Mouse (Mus musculus) forebrain, embryonic 16.5 days (tissue): Measurements from ENCODE around the gene Cpa5. TPM values are rescaled to one million over a fixed set of nuclear protein-coding genes. Genes with fewer than 3 reads are reported as not detected.

Source experiments
- ATAC-seq: fragments of 200-750 bp; cut with Nextera tagmentation; 2 replicates; pipeline ENCODE4 v1.8.0; 2017; ENCODE audit warnings: mild to moderate bottlenecking, moderate library complexity
- H3K27ac ChIP-seq: fragments of 300-500 bp; sonication (generic); 2 replicates; pipeline ENCODE4 v1.5.1; 2014; ENCODE audit warnings: low read length, control low read depth
- H3K27me3 ChIP-seq: fragments of 300-500 bp; sonication (generic); replicated peaks from 2 replicates; pipeline ENCODE4 v1.6.1; 2014; ENCODE audit warnings: low read length; ENCODE audit not compliant: control insufficient read depth, insufficient read depth
- H3K36me3 ChIP-seq: fragments of 300-500 bp; sonication (generic); 2 replicates; pipeline ENCODE4 v1.6.1; 2014; ENCODE audit not compliant: control insufficient read depth, insufficient read depth
- H3K4me1 ChIP-seq: fragments of 300-500 bp; sonication (generic); replicated peaks from 2 replicates; pipeline ENCODE4 v1.6.1; 2014; ENCODE audit warnings: low read length; ENCODE audit not compliant: control insufficient read depth, insufficient read depth
- H3K4me2 ChIP-seq: fragments of 300-500 bp; sonication (generic); 2 replicates; pipeline ENCODE4 v1.6.1; 2014; ENCODE audit warnings: mild to moderate bottlenecking, low read length, control low read depth
- H3K4me3 ChIP-seq: fragments of 300-500 bp; sonication (generic); replicated peaks from 2 replicates; pipeline ENCODE4 v1.5.1; 2014; ENCODE audit warnings: mild to moderate bottlenecking, low read length, control low read depth
- H3K9ac ChIP-seq: fragments of 300-500 bp; sonication (generic); replicated peaks from 2 replicates; pipeline ENCODE4 v1.6.1; 2014; ENCODE audit warnings: low read depth, low read length, control low read depth
- H3K9me3 ChIP-seq: fragments of 300-500 bp; sonication (generic); 2 replicates; pipeline ENCODE4 v1.6.1; 2016; ENCODE audit warnings: low read length; ENCODE audit not compliant: control insufficient read depth
- WGBS: fragments of 180-500 bp; shearing (Covaris S2); extraction: QIAGEN DNeasy Blood & Tissue Kit; methylation state at CpG from one replicate; pipeline ENCODE4 v1.1.7; 2014; 5-methylcytosine and 5-hydroxymethylcytosine counted together
- polyA plus RNA-seq: library from polyadenylated mRNA; unstranded; fragments of >200 nt; fragmentation: Nextera tagmentation; extraction: Ambion mirVana; gene quantifications from 2 replicates; pipeline ENCODE4 v1.2.1, GENCODE M21; 2015

Cpa5 gene
- not detected in 2 replicates for polyA plus RNA-seq

DNA sequence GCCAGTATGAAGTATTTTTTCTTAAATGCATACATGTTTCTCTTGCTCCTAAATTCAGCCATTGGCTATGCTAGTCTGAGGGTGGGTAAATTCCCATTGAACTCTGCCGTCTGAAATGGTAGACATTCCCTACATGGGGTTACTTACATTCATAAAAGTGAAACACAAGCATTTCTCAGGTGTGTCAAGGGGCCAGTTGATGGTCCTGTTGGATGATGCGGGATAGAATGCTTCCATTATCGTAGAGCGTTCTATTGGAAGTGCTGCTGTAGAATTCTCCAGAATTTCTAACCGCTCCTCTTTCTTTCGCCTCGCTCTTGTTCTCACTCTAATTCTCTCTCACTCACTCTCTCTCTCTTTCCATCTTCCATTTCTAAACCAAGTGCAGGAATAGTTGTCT lies at the start of gene Cpa5:
Gene Cpa5 (plus strand): TSS at position 301 of the 400 bp plus-strand sequence.
- no peaks in the 10 kb centered on the region for H3K36me3 ChIP-seq
- ATAC-seq, result no peak
- no peak within 1 kb of the TSS for H3K27ac ChIP-seq
- peaks cover 7% of the 10 kb centered on the region; the same call in 1 of the 2 replicates for H3K4me1 ChIP-seq
- 73% methylated on average over 7 of the region's 7 CpGs for WGBS
- no peaks in the 10 kb centered on the region for H3K9me3 ChIP-seq
- H3K27me3 ChIP-seq, result no peaks in the 10 kb centered on the region
- H3K4me2 ChIP-seq, result no peak within 1 kb of the TSS
- H3K9ac ChIP-seq, result no peak within 1 kb of the TSS
- no peak within 1 kb of the TSS for H3K4me3 ChIP-seq

GRCm38 (mm10) chr6:30562132-30562531 lies 48.7 kb upstream of the Cpa5 start:
- no peak for ATAC-seq
- Histone ChIP-seq H3K4me3 (no peak overlapping the region), H3K36me3 (no peaks in the 10 kb centered on the region), H3K4me2 (no peak overlapping the region), H3K27ac (no peak overlapping the region), H3K4me1 (no peaks in the 10 kb centered on the region), H3K27me3 (no peaks in the 10 kb centered on the region), H3K9ac (no peak overlapping the region), H3K9me3 (no peaks in the 10 kb centered on the region)
- WGBS, result 72% methylated on average over 4 of the region's 4 CpGs

- H3K36me3 ChIP-seq, result no peaks in the 10 kb centered on the region
- H3K4me3 ChIP-seq, result no peak overlapping the region
- no peak overlapping the region for H3K4me2 ChIP-seq
- WGBS, result 85% methylated on average over 6 of the region's 6 CpGs
- H3K9ac ChIP-seq, result no peak overlapping the region
- H3K9me3 ChIP-seq, result no peaks in the 10 kb centered on the region
- no peak overlapping the region for H3K27ac ChIP-seq
- ATAC-seq, result no peak
- H3K4me1 ChIP-seq, result no peaks in the 10 kb centered on the region
- H3K27me3 ChIP-seq, result no peaks in the 10 kb centered on the region
Observed at GRCm38 (mm10) chr6:30563575-30563974, 47.2 kb upstream of the Cpa5 start.

DNA sequence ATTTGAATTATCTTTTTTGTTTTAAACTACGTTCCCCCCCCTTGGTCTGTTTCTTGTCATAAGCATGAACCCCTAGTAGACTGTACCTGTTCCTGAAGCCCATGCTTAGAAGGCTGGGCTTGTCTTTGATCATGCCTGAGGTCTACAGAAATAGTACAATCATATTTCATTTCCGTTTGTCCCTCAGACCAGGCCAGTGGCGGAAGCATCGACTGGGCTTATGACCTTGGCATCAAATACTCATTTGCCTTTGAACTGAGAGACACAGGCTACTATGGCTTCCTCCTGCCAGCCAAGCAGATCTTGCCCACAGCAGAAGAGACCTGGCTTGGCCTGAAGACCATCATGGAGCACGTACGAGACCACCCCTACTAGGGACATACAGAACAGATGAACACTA lies 46.8 kb upstream of the Cpa5 start:
- WGBS, result 99% methylated on average over 6 of the region's 6 CpGs
- H3K9me3 ChIP-seq, result no peaks in the 10 kb centered on the region
- no peak for ATAC-seq
- no peak overlapping the region for H3K4me2 ChIP-seq
- no peak overlapping the region for H3K9ac ChIP-seq
- H3K4me1 ChIP-seq, result no peaks in the 10 kb centered on the region
- H3K36me3 ChIP-seq, result no peaks in the 10 kb centered on the region
- H3K27me3 ChIP-seq, result no peaks in the 10 kb centered on the region
- no peak overlapping the region for H3K27ac ChIP-seq
- no peak overlapping the region for H3K4me3 ChIP-seq

DNA sequence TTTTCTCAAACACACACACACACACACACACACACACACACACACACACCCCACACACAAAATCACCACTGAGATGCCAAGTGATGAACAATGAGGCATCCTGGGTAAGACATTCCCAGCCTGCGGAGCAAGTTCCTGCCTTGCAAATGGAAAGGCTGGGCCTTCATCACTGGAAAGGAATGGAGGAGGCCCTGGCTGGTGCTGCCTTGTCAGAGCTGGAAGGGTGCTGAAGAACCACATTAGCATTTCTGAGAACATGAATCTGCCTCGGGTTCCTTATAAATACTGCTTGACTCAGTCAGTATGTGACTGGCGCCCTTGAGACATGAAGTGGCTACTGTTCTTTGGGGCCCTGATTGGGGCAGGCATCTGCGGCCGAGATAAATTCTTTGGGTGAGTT lies 42.7 kb upstream of the Cpa5 start, which contains the start of gene Cpa4:
Gene Cpa4 (plus strand): TSS at position 301 of the 400 bp plus-strand sequence.
- H3K4me2 ChIP-seq, result no peak within 1 kb of the TSS
- H3K9me3 ChIP-seq, result no peaks in the 10 kb centered on the region
- ATAC-seq, result no peak
- no peak within 1 kb of the TSS for H3K27ac ChIP-seq
- H3K27me3 ChIP-seq, result no peaks in the 10 kb centered on the region
- H3K36me3 ChIP-seq, result no peaks in the 10 kb centered on the region
- H3K4me3 ChIP-seq, result no peak within 1 kb of the TSS
- no peak within 1 kb of the TSS for H3K9ac ChIP-seq
- H3K4me1 ChIP-seq, result peaks cover 9% of the 10 kb centered on the region
- 50% methylated on average over 5 of the region's 5 CpGs for WGBS

GRCm38 (mm10) chr6:30569331-30569730 lies 41.5 kb upstream of the Cpa5 start:
- H3K9ac ChIP-seq, result no peak overlapping the region
- ATAC-seq, result no peak
- H3K4me1 ChIP-seq, result peaks cover 10% of the 10 kb centered on the region
- H3K4me3 ChIP-seq, result no peak overlapping the region
- no peaks in the 10 kb centered on the region for H3K36me3 ChIP-seq
- WGBS, result 90% methylated on average over 10 of the region's 10 CpGs
- no peak overlapping the region for H3K27ac ChIP-seq
- H3K27me3 ChIP-seq, result no peaks in the 10 kb centered on the region
- H3K9me3 ChIP-seq, result no peaks in the 10 kb centered on the region
- H3K4me2 ChIP-seq, result no peak overlapping the region

DNA sequence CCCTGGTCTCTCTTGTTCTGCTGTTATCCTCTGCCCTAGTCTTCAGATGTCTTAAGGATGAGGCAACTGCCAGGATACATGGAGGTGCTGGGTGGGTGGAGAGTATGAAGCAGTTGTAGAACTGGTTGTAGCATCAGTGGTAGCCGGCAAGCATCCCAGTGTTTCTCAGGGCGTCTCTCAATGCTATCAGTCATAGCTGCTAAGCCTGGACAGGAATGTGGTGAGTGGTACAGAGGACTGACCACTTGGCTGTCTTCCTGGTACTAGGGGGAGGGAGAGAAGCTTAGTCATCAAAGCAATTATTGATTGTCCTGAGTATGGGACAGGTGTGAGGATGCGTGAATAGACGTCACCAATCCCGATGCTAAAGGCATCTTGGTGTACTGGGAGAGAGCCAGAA lies 40.8 kb upstream of the Cpa5 start:
- WGBS, result 91% methylated on average over 5 of the region's 5 CpGs
- Histone ChIP-seq H3K4me2 (no peak overlapping the region), H3K9ac (no peak overlapping the region), H3K4me3 (no peak overlapping the region), H3K9me3 (no peaks in the 10 kb centered on the region), H3K27me3 (no peaks in the 10 kb centered on the region), H3K36me3 (no peaks in the 10 kb centered on the region), H3K4me1 (peaks cover 10% of the 10 kb centered on the region), H3K27ac (no peak overlapping the region)
- no peak for ATAC-seq

GRCm38 (mm10) chr6:30572456-30573311 lies 38.1 kb upstream of the Cpa5 start:
- H3K4me2 ChIP-seq, result peak overlapping the region; percentile 28; the same call in 1 of the 2 replicates
- H3K27me3 ChIP-seq, result no peaks in the 10 kb centered on the region
- H3K36me3 ChIP-seq, result no peaks in the 10 kb centered on the region
- peak; percentile 95 for ATAC-seq
- peak overlapping the region; percentile 55 for H3K27ac ChIP-seq
- no peak overlapping the region for H3K9ac ChIP-seq
- H3K4me1 ChIP-seq, result peaks cover 10% of the 10 kb centered on the region
- WGBS, result 20% methylated on average over 20 of the region's 20 CpGs
- no peaks in the 10 kb centered on the region for H3K9me3 ChIP-seq
- no peak overlapping the region for H3K4me3 ChIP-seq

GRCm38 (mm10) chr6:30573380-30573779 lies 37.4 kb upstream of the Cpa5 start:
- Histone ChIP-seq H3K36me3 (no peaks in the 10 kb centered on the region), H3K4me1 (peaks cover 10% of the 10 kb centered on the region), H3K4me2 (no peak overlapping the region), H3K9me3 (no peaks in the 10 kb centered on the region), H3K4me3 (no peak overlapping the region), H3K27ac (peak overlapping the region; percentile 55), H3K27me3 (no peaks in the 10 kb centered on the region), H3K9ac (no peak overlapping the region)
- ATAC-seq, result no peak
- 39% methylated on average over 5 of the region's 5 CpGs for WGBS
